Mouse (Mus musculus): Measurements from ENCODE around the gene Dctn1. TPM values are rescaled to one million over a fixed set of nuclear protein-coding genes. Genes with fewer than 3 reads are reported as not detected.
A peak's percentile ranks its signal among the peaks of the same experiment; 100 is the strongest.

Dctn1 gene
- polyA plus RNA-seq, 1 experiment from 2014 or later, result 75.1 TPM

DNA sequence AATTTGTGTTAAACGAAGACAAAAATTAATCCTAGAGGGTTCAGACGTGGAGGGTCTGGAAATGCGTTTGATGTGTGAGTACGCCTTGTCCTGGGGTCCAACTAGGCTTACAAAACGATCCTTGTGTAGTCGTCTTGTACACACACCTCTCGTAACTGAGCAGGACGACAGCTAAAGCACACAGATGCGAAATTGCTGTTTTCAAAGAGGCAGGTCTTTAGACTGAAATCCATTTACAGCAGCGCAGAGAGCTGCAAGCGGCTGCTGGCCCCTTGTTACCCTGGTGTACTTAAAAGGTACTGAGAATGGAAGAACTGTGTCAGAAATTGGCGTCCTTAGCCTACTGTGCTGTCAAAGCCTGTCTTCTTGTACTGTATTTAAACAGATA, 517 bp downstream of the Dctn1 start:
- H3K9ac ChIP-seq (ENCODE audit: low read depth, low read length), result peak overlapping the region; percentile 84
- peaks cover 6% of the 10 kb centered on the region; the same call in 1 of the 2 replicates for H3K4me1 ChIP-seq (replicated peaks; ENCODE audit: control insufficient read depth, insufficient read depth, low read length)
- DNase-seq (ENCODE audit: low spot score) (no peak), ATAC-seq (ENCODE audit: low FRiP score) (no peak)
- H3K36me3 ChIP-seq (ENCODE audit: control insufficient read depth, insufficient read depth, low read length), result 0 out of 2 replicates have a peak, but pooled peaks cover 2% of the 10 kb centered on the region
- peak overlapping the region; percentile 80 for H3K4me3 ChIP-seq (ENCODE audit: low read depth, low read length)
- peaks cover 17% of the 10 kb centered on the region for H3K27me3 ChIP-seq (ENCODE audit: control insufficient read depth, insufficient read depth, low read length)
- H3K4me2 ChIP-seq (replicated peaks; ENCODE audit: low read depth, low read length), result peak overlapping the region; percentile 56
- WGBS, result 1% methylated on average over 12 of the region's 12 CpGs
- H3K9me3 ChIP-seq (ENCODE audit: control insufficient read depth, low read length), result no peaks in the 10 kb centered on the region
- H3K27ac ChIP-seq (ENCODE audit: low read depth, low read length), result peak overlapping the region; percentile 86; the same call in 1 of the 2 replicates

DNA sequence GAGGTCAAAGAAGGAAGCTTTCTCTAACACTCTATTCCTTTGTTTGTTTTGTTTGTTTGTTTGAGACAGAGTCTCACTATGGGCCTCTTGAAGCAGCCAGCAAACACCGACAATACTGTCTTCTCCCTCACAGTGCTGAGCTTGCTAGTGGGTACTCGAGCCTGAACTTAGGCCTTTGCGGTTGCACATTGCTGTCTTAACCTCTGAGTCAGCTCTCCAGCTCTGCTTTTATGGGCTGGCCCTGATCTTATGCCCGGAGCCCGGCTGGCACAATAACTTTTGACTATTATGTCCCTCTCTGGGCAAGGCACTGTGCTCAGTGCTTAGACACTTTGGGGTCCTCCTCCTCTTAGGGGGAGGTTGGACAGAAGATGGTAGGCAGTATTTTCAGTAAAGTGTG, 4.2 kb downstream of the Dctn1 start:
- Histone ChIP-seq H3K9me3 (ENCODE audit: control insufficient read depth, low read length) (no peaks in the 10 kb centered on the region), H3K4me2 (replicated peaks; ENCODE audit: low read depth, low read length) (no peak overlapping the region), H3K27me3 (ENCODE audit: control insufficient read depth, insufficient read depth, low read length) (no peaks in the 10 kb centered on the region), H3K36me3 (ENCODE audit: control insufficient read depth, insufficient read depth, low read length) (0 out of 2 replicates have a peak, but pooled peaks cover 2% of the 10 kb centered on the region), H3K27ac (ENCODE audit: low read depth, low read length) (no peak overlapping the region), H3K4me3 (ENCODE audit: low read depth, low read length) (no peak overlapping the region), H3K4me1 (replicated peaks; ENCODE audit: control insufficient read depth, insufficient read depth, low read length) (no peaks in the 10 kb centered on the region), H3K9ac (ENCODE audit: low read depth, low read length) (no peak overlapping the region)
- 89% methylated on average over 5 of the region's 5 CpGs for WGBS
- no peak for ATAC-seq (ENCODE audit: low FRiP score)
- DNase-seq (ENCODE audit: low spot score), result no peak

DNA sequence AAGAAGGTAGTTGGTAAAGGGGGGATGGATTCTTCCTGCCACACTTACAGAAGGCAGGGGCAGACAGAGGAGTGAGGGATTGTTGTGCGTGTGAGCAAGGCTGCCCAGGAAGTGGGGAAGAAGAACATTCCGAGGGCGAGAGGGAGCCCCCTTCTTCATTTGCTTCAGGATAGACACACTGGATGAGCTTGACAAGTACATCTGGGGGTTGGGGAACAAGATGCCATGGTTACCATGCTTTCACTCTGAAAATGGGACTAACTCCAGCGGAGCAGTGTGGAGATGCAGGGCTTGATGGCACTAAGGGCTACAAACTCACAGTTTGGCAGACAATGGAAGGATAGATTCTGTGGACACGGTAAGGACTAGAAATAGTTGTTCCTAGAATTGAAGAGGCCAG, 5.3 kb downstream of the Dctn1 start:
- Histone ChIP-seq H3K36me3 (ENCODE audit: control insufficient read depth, insufficient read depth, low read length) (0 out of 2 replicates have a peak, but pooled peaks cover 2% of the 10 kb centered on the region), H3K4me2 (replicated peaks; ENCODE audit: low read depth, low read length) (no peak overlapping the region), H3K4me1 (replicated peaks; ENCODE audit: control insufficient read depth, insufficient read depth, low read length) (no peaks in the 10 kb centered on the region), H3K4me3 (ENCODE audit: low read depth, low read length) (no peak overlapping the region), H3K9ac (ENCODE audit: low read depth, low read length) (no peak overlapping the region), H3K27me3 (ENCODE audit: control insufficient read depth, insufficient read depth, low read length) (no peaks in the 10 kb centered on the region), H3K9me3 (ENCODE audit: control insufficient read depth, low read length) (no peaks in the 10 kb centered on the region), H3K27ac (ENCODE audit: low read depth, low read length) (no peak overlapping the region)
- DNase-seq (ENCODE audit: low spot score) (no peak), ATAC-seq (ENCODE audit: low FRiP score) (no peak)
- 83% methylated on average over 5 of the region's 5 CpGs for WGBS

DNA sequence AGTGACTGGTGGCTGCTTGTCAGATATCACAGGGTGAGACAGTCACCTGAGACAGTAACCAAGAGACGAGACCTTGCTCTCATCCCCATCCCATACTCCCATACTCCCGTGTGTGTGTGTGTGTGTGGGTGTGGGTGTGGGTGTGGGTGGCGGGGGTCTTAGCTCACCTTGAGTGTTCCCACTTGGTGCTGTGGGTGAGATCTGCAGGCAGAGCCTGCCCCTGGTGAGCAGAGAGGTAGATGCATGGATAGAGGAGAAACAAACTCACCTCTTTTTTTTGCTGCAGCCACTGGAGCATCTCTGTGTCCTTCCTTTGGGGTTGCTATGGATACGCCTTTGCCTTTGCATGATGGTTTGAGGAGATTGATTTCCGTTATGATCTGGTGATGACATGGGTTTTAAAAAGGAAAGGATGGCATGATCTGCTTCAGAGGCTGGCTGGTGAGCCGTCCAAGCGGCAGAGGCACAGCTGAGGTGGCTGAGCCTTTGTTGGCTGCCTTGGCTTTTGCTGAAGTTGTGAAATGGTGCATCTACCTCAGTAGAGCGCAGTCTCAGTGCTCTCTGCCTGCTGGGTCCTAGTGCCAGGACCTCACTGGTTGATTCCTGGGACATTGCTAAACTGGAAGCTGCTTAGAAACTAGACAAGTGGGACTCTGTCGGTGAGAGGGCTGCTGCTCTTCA, 6.7 kb downstream of the Dctn1 start:
- no peak for DNase-seq (ENCODE audit: low spot score)
- no peak for ATAC-seq (ENCODE audit: low FRiP score)
- H3K36me3 ChIP-seq (ENCODE audit: control insufficient read depth, insufficient read depth, low read length), result 0 out of 2 replicates have a peak, but pooled peaks cover 2% of the 10 kb centered on the region
- H3K9me3 ChIP-seq (ENCODE audit: control insufficient read depth, low read length), result no peaks in the 10 kb centered on the region
- H3K27ac ChIP-seq (ENCODE audit: low read depth, low read length), result 0 out of 2 replicates have a peak overlapping the region, but pooled peaks have one; percentile 14
- H3K4me3 ChIP-seq (ENCODE audit: low read depth, low read length), result no peak overlapping the region
- 56% methylated on average over 9 of the region's 9 CpGs for WGBS
- no peaks in the 10 kb centered on the region for H3K4me1 ChIP-seq (replicated peaks; ENCODE audit: control insufficient read depth, insufficient read depth, low read length)
- H3K9ac ChIP-seq (ENCODE audit: low read depth, low read length), result no peak overlapping the region
- no peaks in the 10 kb centered on the region for H3K27me3 ChIP-seq (ENCODE audit: control insufficient read depth, insufficient read depth, low read length)
- no peak overlapping the region for H3K4me2 ChIP-seq (replicated peaks; ENCODE audit: low read depth, low read length)

DNA sequence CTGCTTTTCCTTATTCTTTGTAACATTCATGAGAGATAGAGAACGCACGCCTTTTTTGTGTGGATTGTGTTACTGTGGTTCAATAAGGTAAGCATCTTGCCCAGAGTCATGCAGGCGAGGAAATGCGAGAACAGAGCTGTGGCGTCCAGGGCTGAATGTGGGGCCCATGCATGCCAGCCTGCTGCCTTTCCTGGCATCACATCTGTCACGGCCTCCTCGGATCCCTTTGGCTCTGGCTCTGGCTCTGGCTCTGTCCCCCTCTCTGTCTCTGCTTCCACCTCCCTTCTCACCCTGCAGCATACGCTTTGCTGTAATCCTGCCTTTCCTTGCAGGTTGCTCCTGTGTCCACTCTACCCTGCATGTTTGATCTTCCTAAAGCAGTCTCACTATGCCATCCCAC, 10.3 kb downstream of the Dctn1 start:
- no peaks in the 10 kb centered on the region for H3K9me3 ChIP-seq (ENCODE audit: control insufficient read depth, low read length)

DNA sequence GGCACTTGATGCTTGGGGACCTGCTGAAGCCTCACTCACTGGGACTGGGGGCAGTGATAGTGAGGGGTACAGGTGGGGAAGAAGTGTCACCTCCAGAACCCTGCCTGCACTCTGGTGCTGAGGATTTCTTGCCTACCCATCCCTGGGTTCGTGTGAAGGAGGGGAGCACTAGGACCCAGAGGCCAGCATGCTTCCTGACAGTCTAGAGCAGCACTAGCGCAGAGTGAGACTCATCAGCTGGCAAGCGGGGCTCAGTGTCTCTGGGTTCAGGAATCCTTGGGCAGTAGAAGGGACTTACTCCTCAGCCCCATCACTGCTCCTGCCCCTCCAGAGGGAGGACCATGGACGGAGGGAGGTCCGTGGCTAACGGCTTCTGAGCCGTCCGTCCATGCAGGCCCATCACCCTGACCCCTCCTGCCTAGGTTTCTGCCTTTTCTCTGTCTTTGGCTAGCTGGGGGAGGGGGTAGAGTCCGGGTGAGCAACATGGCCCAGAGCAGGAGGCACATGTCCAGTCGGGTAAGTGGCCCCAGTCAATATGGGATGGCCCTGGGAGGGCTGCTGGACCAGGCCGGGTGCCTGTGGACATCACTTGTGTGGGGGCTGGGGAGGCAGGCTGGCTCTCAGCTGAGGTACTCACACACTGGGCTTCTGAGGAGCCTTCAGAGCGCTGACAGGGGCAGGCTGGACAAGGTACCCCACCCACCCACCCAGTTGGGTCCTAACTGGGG, 13.8 kb downstream of the Dctn1 start:
- H3K27ac ChIP-seq (ENCODE audit: low read depth, low read length), result peak overlapping the region; percentile 33; the same call in 1 of the 2 replicates
- no peaks in the 10 kb centered on the region for H3K9me3 ChIP-seq (ENCODE audit: control insufficient read depth, low read length)
- peak; percentile 71 for DNase-seq (ENCODE audit: low spot score)
- H3K4me2 ChIP-seq (replicated peaks; ENCODE audit: low read depth, low read length), result peak overlapping the region; percentile 30
- H3K4me1 ChIP-seq (replicated peaks; ENCODE audit: control insufficient read depth, insufficient read depth, low read length), result peaks cover 4% of the 10 kb centered on the region; the same call in 1 of the 2 replicates
- H3K4me3 ChIP-seq (ENCODE audit: low read depth, low read length), result peak overlapping the region; percentile 38
- ATAC-seq (ENCODE audit: low FRiP score), result peak; percentile 88
- 9% methylated on average over 12 of the region's 12 CpGs for WGBS
- H3K27me3 ChIP-seq (ENCODE audit: control insufficient read depth, insufficient read depth, low read length), result no peaks in the 10 kb centered on the region
- H3K36me3 ChIP-seq (ENCODE audit: control insufficient read depth, insufficient read depth, low read length), result no peaks in the 10 kb centered on the region
- H3K9ac ChIP-seq (ENCODE audit: low read depth, low read length), result peak overlapping the region; percentile 59

More for the DNA sequence above, 10.3 kb downstream of the Dctn1 start:
- Histone ChIP-seq H3K36me3 (ENCODE audit: control insufficient read depth, insufficient read depth, low read length) (no peaks in the 10 kb centered on the region), H3K4me1 (replicated peaks; ENCODE audit: control insufficient read depth, insufficient read depth, low read length) (peaks cover 4% of the 10 kb centered on the region; the same call in 1 of the 2 replicates), H3K4me3 (ENCODE audit: low read depth, low read length) (no peak overlapping the region), H3K4me2 (replicated peaks; ENCODE audit: low read depth, low read length) (no peak overlapping the region), H3K27ac (ENCODE audit: low read depth, low read length) (no peak overlapping the region), H3K9ac (ENCODE audit: low read depth, low read length) (no peak overlapping the region), H3K27me3 (ENCODE audit: control insufficient read depth, insufficient read depth, low read length) (no peaks in the 10 kb centered on the region)
- ATAC-seq (ENCODE audit: low FRiP score) (no peak), DNase-seq (ENCODE audit: low spot score) (no peak)
- WGBS, result 87% methylated on average over 8 of the region's 8 CpGs

DNA sequence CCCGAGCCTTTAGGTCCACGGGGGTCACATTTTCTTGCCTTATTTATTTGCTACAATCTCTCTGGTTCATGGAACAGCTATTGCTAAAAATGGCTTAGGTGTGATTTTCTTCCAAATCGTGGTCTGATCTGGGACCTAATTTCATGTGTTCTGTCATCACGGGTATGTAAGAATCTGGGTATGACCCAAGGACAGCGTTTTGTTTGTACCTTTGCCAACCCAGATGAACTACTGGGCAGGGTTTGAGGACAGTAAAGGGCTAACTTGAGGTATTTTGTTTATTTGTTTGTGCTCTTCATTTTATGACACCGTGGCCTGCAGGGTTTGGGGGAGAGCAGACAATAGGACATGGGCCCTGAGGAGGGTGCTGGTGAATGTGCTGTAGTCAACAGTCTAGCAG, 14.9 kb downstream of the Dctn1 start:
- Histone ChIP-seq H3K4me3 (ENCODE audit: low read depth, low read length) (peak overlapping the region; percentile 38; the same call in 1 of the 2 replicates), H3K4me1 (replicated peaks; ENCODE audit: control insufficient read depth, insufficient read depth, low read length) (peaks cover 7% of the 10 kb centered on the region), H3K4me2 (replicated peaks; ENCODE audit: low read depth, low read length) (peak overlapping the region; percentile 30; the same call in 1 of the 2 replicates), H3K36me3 (ENCODE audit: control insufficient read depth, insufficient read depth, low read length) (no peaks in the 10 kb centered on the region), H3K9me3 (ENCODE audit: control insufficient read depth, low read length) (no peaks in the 10 kb centered on the region), H3K27me3 (ENCODE audit: control insufficient read depth, insufficient read depth, low read length) (no peaks in the 10 kb centered on the region), H3K27ac (ENCODE audit: low read depth, low read length) (no peak overlapping the region), H3K9ac (ENCODE audit: low read depth, low read length) (no peak overlapping the region)
- ATAC-seq (ENCODE audit: low FRiP score) (no peak), DNase-seq (ENCODE audit: low spot score) (no peak)
- 83% methylated on average over 6 of the region's 6 CpGs for WGBS

DNA sequence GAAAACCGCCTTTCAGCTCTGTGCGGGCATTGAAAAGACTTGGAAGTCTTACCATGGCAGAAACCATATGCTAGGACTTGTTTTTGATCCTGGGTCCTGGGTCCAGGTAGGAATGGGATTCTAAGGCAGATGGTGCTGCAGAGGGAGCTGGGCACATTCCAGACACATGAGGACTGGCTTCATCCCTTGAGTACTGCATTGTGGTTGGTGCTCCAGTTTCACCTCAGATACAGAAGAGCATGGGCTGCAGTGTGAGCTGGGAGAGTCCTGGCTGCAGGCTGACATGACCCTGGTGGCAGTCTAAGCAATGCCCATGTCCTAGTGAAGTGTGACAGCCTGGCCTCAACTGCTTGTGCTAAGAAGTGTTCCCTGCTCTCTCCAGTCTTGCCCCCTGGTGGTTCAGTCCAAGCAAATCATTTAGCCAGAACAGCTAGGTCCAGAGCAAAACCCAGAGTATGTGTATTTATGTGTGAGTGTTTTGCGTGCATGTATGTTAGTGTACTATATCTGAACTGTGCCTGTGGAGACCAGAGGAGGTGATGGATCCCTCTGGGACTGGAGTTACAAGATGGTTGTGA, 19.2 kb downstream of the Dctn1 start:
- DNase-seq (ENCODE audit: low spot score) (peak; percentile 46), ATAC-seq (ENCODE audit: low FRiP score) (no peak)
- H3K4me3 ChIP-seq (ENCODE audit: low read depth, low read length), result no peak overlapping the region
- H3K9ac ChIP-seq (ENCODE audit: low read depth, low read length), result no peak overlapping the region
- peaks cover 11% of the 10 kb centered on the region for H3K4me1 ChIP-seq (replicated peaks; ENCODE audit: control insufficient read depth, insufficient read depth, low read length)
- no peaks in the 10 kb centered on the region for H3K27me3 ChIP-seq (ENCODE audit: control insufficient read depth, insufficient read depth, low read length)
- H3K36me3 ChIP-seq (ENCODE audit: control insufficient read depth, insufficient read depth, low read length), result no peaks in the 10 kb centered on the region
- no peak overlapping the region for H3K27ac ChIP-seq (ENCODE audit: low read depth, low read length)
- H3K4me2 ChIP-seq (replicated peaks; ENCODE audit: low read depth, low read length), result no peak overlapping the region
- no peaks in the 10 kb centered on the region for H3K9me3 ChIP-seq (ENCODE audit: control insufficient read depth, low read length)
- 92% methylated on average over 3 of the region's 3 CpGs for WGBS
